Mouse (Mus musculus) kidney, postnatal 14 days (tissue): ENCODE results near the gene Nuak2.

Experiments
- DNase-seq: peaks from one replicate; pipeline ENCODE4 v3.0.0; 2022; ENCODE audit warnings: mixed read lengths

Nuak2 gene

GRCm38 (mm10) chr1:132298801-132299464 lies 17.0 kb upstream of the Nuak2 start:
- DNase-seq, result peak; percentile 67

GRCm38 (mm10) chr1:132299744-132300143 lies 16.2 kb upstream of the Nuak2 start:
- no peak for DNase-seq

- DNase-seq, result no peak
These were observed 14.7 kb upstream of the Nuak2 start for GRCm38 (mm10) chr1:132301242-132301641.

- no peak for DNase-seq
These were observed 13.5 kb upstream of the Nuak2 start for GRCm38 (mm10) chr1:132302341-132302866.

- DNase-seq, result no peak
These were observed 11.2 kb upstream of the Nuak2 start for GRCm38 (mm10) chr1:132304618-132305214.

- peak; percentile 75 for DNase-seq
These were observed 9.8 kb upstream of the Nuak2 start for GRCm38 (mm10) chr1:132306160-132306559.

- DNase-seq, result no peak
These were observed 9.1 kb upstream of the Nuak2 start for GRCm38 (mm10) chr1:132306808-132307207.

GRCm38 (mm10) chr1:132307962-132308361 lies 8.0 kb upstream of the Nuak2 start:
- DNase-seq, result no peak

GRCm38 (mm10) chr1:132308674-132309073 lies 7.3 kb upstream of the Nuak2 start:
- DNase-seq, result no peak

- peak; percentile 84 for DNase-seq
These were observed 5.2 kb upstream of the Nuak2 start for GRCm38 (mm10) chr1:132310754-132311153.

- no peak for DNase-seq
These were observed 4.6 kb upstream of the Nuak2 start for GRCm38 (mm10) chr1:132311174-132311859.

GRCm38 (mm10) chr1:132312043-132312442 lies 3.9 kb upstream of the Nuak2 start:
- DNase-seq, result no peak

GRCm38 (mm10) chr1:132312703-132313102 lies 3.2 kb upstream of the Nuak2 start:
- DNase-seq, result peak; percentile 90

- DNase-seq, result no peak
These were observed 684 bp downstream of the Nuak2 start for GRCm38 (mm10) chr1:132316625-132316994.

- peak; percentile 68 for DNase-seq
These were observed 1.5 kb downstream of the Nuak2 start for GRCm38 (mm10) chr1:132317413-132317812.

- DNase-seq, result no peak
These were observed 2.3 kb downstream of the Nuak2 start for GRCm38 (mm10) chr1:132317894-132318863.

GRCm38 (mm10) chr1:132319242-132319641 lies 3.3 kb downstream of the Nuak2 start:
- DNase-seq, result peak; percentile 93

GRCm38 (mm10) chr1:132321821-132322580 lies 6.1 kb downstream of the Nuak2 start:
- DNase-seq, result no peak

GRCm38 (mm10) chr1:132322711-132323542 lies 7.0 kb downstream of the Nuak2 start:
- peak; percentile 57 for DNase-seq

- DNase-seq, result peak; percentile 55
These were observed 10.9 kb downstream of the Nuak2 start for GRCm38 (mm10) chr1:132326777-132327176.

- no peak for DNase-seq
These were observed 11.6 kb downstream of the Nuak2 start for GRCm38 (mm10) chr1:132327477-132327876.
